Mouse (Mus musculus) heart, adult 2 months (tissue): ENCODE measurements at regions not wholly inside any gene's neighbourhood (a gene's known extent, or its start where the extent isn't known, plus 50 kb on each side); places are given as distances from the start of the nearest gene placed in this dataset.

ENCODE experiments used
- DNase-seq, 2 experiments: peaks; one replicate each; pipeline ENCODE4 v3.0.0; 2021
- H3K27ac ChIP-seq: fragments of 200-600 bp; 2 replicates; pipeline ENCODE4 v1.8.1; 2022
- H3K27me3 ChIP-seq: fragments of 200-500 bp; 2 replicates; pipeline ENCODE4 v1.6.1; 2012; ENCODE audit warnings: mild to moderate bottlenecking, low read length, inconsistent platforms, mixed read lengths; ENCODE audit not compliant: control insufficient read depth, insufficient read depth
- H3K36me3 ChIP-seq: fragments of 200-500 bp; 2 replicates; pipeline ENCODE4 v1.6.1; 2012; ENCODE audit warnings: low read length, inconsistent platforms; ENCODE audit not compliant: control insufficient read depth, insufficient read depth
- H3K4me1 ChIP-seq: fragments of 200-500 bp; 2 replicates; pipeline ENCODE4 v1.6.1; 2011; ENCODE audit warnings: low read length; ENCODE audit not compliant: control insufficient read depth, insufficient read depth
- H3K4me3 ChIP-seq: fragments of 200-600 bp; 2 replicates; pipeline ENCODE4 v1.8.1; 2022
- H3K79me2 ChIP-seq: fragments of 200-500 bp; replicated peaks from 2 replicates; pipeline ENCODE4 v1.6.1; 2012; ENCODE audit warnings: mild to moderate bottlenecking, inconsistent platforms, low read length, moderate library complexity, mixed read lengths; ENCODE audit not compliant: control insufficient read depth, insufficient read depth
- H3K9ac ChIP-seq: fragments of 200-500 bp; 2 replicates; pipeline ENCODE4 v1.6.1; 2012; ENCODE audit warnings: low read depth, mild to moderate bottlenecking, control low read depth, inconsistent platforms, low read length, mixed read lengths
- CTCF ChIP-seq: fragments of 200-600 bp; IDR thresholded peaks from 2 replicates; pipeline ENCODE4 v1.8.1; 2022; ENCODE audit warnings: antibody characterized with exemption, mild to moderate bottlenecking, moderate library complexity
- EP300 ChIP-seq: fragments of 200-500 bp; IDR thresholded peaks from 2 replicates; pipeline ENCODE4 v1.6.1; 2011; ENCODE audit warnings: low read depth, low read length, control low read depth; ENCODE audit not compliant: insufficient read depth
- POLR2A ChIP-seq: fragments of 200-500 bp; IDR thresholded peaks from 2 replicates; pipeline ENCODE4 v1.6.1; 2011; ENCODE audit warnings: mild to moderate bottlenecking, low read depth, low read length, control low read depth; ENCODE audit not compliant: insufficient read depth
- WGBS: fragments of 180-500 bp; shearing (Covaris S2); methylation state at CpG from one replicate; pipeline ENCODE4 v1.1.7; 2018; 5-methylcytosine and 5-hydroxymethylcytosine counted together
- intact Hi-C: fragments of 180-260 bp; cut with DNase I; formaldehyde crosslinking; loops from one replicate; pipeline ENCODE4 v1.15.1; 2025

- Histone ChIP-seq H3K79me2 (no peaks in the 10 kb centered on the region), H3K4me1 (no peaks in the 10 kb centered on the region), H3K27ac (no peak overlapping the region), H3K4me3 (no peak overlapping the region), H3K27me3 (no peaks in the 10 kb centered on the region), H3K9ac (no peak overlapping the region), H3K36me3 (no peaks in the 10 kb centered on the region)
- TF ChIP-seq EP300 (no peak), POLR2A (no peak), CTCF (no peak)
- WGBS = 60% methylated on average over 6 of the region's 6 CpGs
- no peak for DNase-seq
- intact Hi-C loops = no loop called here
These were observed 933.8 kb downstream of the Pcdh18 start for GRCm38 (mm10) chr3:48823360-48823759.

- no peak for DNase-seq
- no peak overlapping the region for H3K9ac ChIP-seq
- H3K27me3 ChIP-seq = no peaks in the 10 kb centered on the region
- no peak overlapping the region for H3K27ac ChIP-seq
- no peaks in the 10 kb centered on the region for H3K4me1 ChIP-seq
- H3K79me2 ChIP-seq = no peaks in the 10 kb centered on the region
- 67% methylated on average over 5 of the region's 5 CpGs for WGBS
- TF ChIP-seq EP300 (no peak), CTCF (no peak), POLR2A (no peak)
- no peak overlapping the region for H3K4me3 ChIP-seq
- no peaks in the 10 kb centered on the region for H3K36me3 ChIP-seq
- intact Hi-C loops = no loop called here
These were observed 952.7 kb downstream of the Pcdh18 start for GRCm38 (mm10) chr3:48804398-48804797.

DNA sequence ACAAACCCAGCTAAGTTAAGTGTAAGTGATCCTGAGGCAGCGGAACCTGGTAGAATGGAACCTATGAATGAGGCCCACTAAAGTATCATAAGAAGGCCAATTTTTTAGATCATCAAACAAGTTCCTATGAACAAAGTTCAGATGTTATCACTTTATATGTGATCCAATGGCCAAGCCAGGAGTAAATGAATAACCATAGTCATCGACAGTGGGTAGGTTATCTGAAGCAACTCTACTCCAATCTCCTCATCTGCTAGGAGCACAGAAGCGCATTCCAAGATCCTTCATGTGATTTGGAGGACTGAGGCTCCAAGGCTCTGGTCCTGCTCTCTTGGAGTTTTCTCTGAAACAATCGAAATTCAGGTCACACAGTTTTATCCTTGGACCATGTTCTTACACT lies 985.4 kb downstream of the Pcdh18 start:
- Histone ChIP-seq H3K4me3 (no peak overlapping the region), H3K27ac (no peak overlapping the region), H3K27me3 (no peaks in the 10 kb centered on the region), H3K79me2 (no peaks in the 10 kb centered on the region), H3K36me3 (no peaks in the 10 kb centered on the region), H3K9ac (no peak overlapping the region), H3K4me1 (no peaks in the 10 kb centered on the region)
- intact Hi-C loops = no loop called here
- 76% methylated on average over 4 of the region's 4 CpGs for WGBS
- no peak for DNase-seq
- TF ChIP-seq POLR2A = no peak
- TF ChIP-seq CTCF = no peak
- TF ChIP-seq EP300 = no peak
